Mouse (Mus musculus) heart, postnatal 0 days (tissue): ENCODE measurements at regions not wholly inside any gene's neighbourhood (a gene's known extent, or its start where the extent isn't known, plus 50 kb on each side); places are given as distances from the start of the nearest gene placed in this dataset.

Source experiments
- CTCF ChIP-seq: IDR thresholded peaks from 2 replicates; pipeline ENCODE4 v1.5.1; 2016; ENCODE audit warnings: antibody characterized with exemption, control low read depth, low read depth
- EP300 ChIP-seq: IDR thresholded peaks from 2 replicates; pipeline ENCODE4 v1.6.1; 2016; ENCODE audit warnings: antibody characterized with exemption, low read depth

DNA sequence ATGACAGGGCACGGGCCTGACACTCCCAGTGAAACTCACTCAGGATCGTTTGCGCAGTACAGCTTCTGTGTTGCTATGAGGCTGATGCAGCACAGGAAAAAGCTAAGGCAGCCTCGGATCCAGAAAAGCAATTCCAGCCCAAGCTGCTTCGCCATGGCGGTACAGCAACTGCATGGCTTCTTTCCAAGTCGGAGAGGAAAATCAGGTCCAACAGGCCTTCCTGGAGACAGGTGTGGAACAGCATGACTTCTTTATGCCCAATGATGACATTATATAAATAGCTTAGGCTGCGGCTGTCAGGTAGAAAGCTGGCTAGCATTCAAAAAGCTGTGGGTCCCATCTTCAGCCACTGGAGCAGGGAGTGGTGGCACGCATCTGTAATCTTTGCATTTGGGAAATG, 61.5 kb upstream of the Actr3 start:
- TF ChIP-seq CTCF (no peak), EP300 (no peak)
